Mouse (Mus musculus) CH12.LX (cell line): ENCODE data around the gene Dkk3.
A peak's percentile ranks its signal among the peaks of the same experiment; 100 is the strongest.

ENCODE experiments used
- CHD2 ChIP-seq: IDR thresholded peaks from 2 replicates; pipeline ENCODE4 v1.6.1; 2011; ENCODE audit warnings: low read length, improper control_type of control experiment
- CTCF ChIP-seq, 2 experiments: IDR thresholded peaks in 1 of 2; conservative IDR thresholded peaks in 1 of 2; 2 replicates each; pipeline ENCODE4 v1.5.1; 2011 to 2012; ENCODE audit warnings: low read depth in 2 of 2, low read length in 2 of 2, improper control_type of control experiment in 1 of 2, inconsistent platforms in 1 of 2, mild to moderate bottlenecking in 1 of 2, moderate library complexity in 1 of 2
- JUN ChIP-seq: IDR thresholded peaks from 2 replicates; pipeline ENCODE4 v1.6.1; 2011; ENCODE audit warnings: low read depth, mild to moderate bottlenecking, low read length, improper control_type of control experiment, moderate library complexity; ENCODE audit not compliant: insufficient read depth
- MYC ChIP-seq: IDR thresholded peaks from 2 replicates; pipeline ENCODE4 v1.6.1; 2011; ENCODE audit warnings: low read depth, mild to moderate bottlenecking, improper control_type of control experiment, low read length
- SMC3 ChIP-seq: IDR thresholded peaks from 2 replicates; pipeline ENCODE4 v1.6.1; 2011; ENCODE audit warnings: low read depth, low read length, improper control_type of control experiment
- ZNF384 ChIP-seq: IDR thresholded peaks from 2 replicates; pipeline ENCODE4 v1.6.1; 2012; ENCODE audit warnings: low read depth, low read length, improper control_type of control experiment, inconsistent platforms

DNA sequence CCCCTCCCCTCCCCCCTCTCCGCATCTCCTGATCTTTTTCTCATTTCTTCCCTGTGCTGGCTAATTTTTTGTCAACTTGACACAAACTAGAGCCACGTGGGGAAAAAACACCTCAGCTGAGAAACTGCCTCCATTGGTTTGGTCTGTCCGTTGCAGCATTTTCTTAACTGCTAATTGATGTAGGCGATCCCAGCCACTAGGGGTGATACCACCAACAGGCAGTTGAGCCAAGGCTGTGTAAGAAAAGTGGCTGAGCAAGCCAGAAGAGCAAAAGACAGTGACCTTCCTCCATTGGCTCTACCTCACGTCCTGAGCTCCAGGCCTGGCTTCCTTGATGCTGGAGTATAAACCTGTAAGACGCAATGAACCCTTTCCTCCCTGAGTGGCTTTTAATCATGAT is 978 bp upstream of the Dkk3 start:
- TF ChIP-seq CTCF (conservative IDR thresholded peaks at IDR 0.05 in 1 of 2, IDR thresholded peaks at IDR 0.05 in 1 of 2; ENCODE audit: low read depth in 2 of 2, low read length in 2 of 2) (peak in 1 of 2 experiments; percentile 31; a peak in 1 of 4 replicates), MYC (no peak), CHD2 (no peak), ZNF384 (no peak), JUN (no peak), SMC3 (no peak)
